Mouse (Mus musculus): ENCODE measurements around the gene Derl3.

- TF ChIP-seq CTCF (IDR thresholded peaks at IDR 0.05; ENCODE audit: low read depth), result no peak
- TF ChIP-seq EP300 (IDR thresholded peaks at IDR 0.05; ENCODE audit: low read depth), result no peak
Measured at GRCm38 (mm10) chr10:75937851-75938643, 44.8 kb downstream of the Derl3 start.
